Mouse (Mus musculus): ENCODE results near the gene Fbrsl1. TPM values are rescaled to one million over a fixed set of nuclear protein-coding genes. Genes with fewer than 3 reads are reported as not detected.

Gene Fbrsl1
- polyA plus RNA-seq, 1 experiment = 25.6 TPM

- Histone ChIP-seq H3K4me1 (ENCODE audit: control insufficient read depth, insufficient read depth, low read length) (no peaks in the 10 kb centered on the region), H3K27ac (ENCODE audit: control insufficient read depth, insufficient read depth, low read depth, low read length, poor library complexity) (no peak overlapping the region), H3K4me3 (replicated peaks; ENCODE audit: control insufficient read depth, low read depth, low read length) (no peak overlapping the region)
- WGBS = 74% methylated on average over 5 of the region's 5 CpGs
- TF ChIP-seq POLR2A (IDR thresholded peaks at IDR 0.05; ENCODE audit: borderline replicate concordance, control insufficient read depth, low read depth, low read length) (no peak), CTCF (IDR thresholded peaks at IDR 0.05; ENCODE audit: control insufficient read depth, insufficient read depth, low read length) (no peak)
Observed at GRCm38 (mm10) chr5:110486674-110487334, 38.5 kb upstream of the Fbrsl1 start.

GRCm38 (mm10) chr5:110484711-110485110 is 36.4 kb upstream of the Fbrsl1 start:
- 31% methylated on average over 3 of the region's 3 CpGs for WGBS
- Histone ChIP-seq H3K27ac (ENCODE audit: control insufficient read depth, insufficient read depth, low read depth, low read length, poor library complexity) (no peak overlapping the region), H3K4me1 (ENCODE audit: control insufficient read depth, insufficient read depth, low read length) (no peaks in the 10 kb centered on the region), H3K4me3 (replicated peaks; ENCODE audit: control insufficient read depth, low read depth, low read length) (no peak overlapping the region)
- TF ChIP-seq CTCF (IDR thresholded peaks at IDR 0.05; ENCODE audit: control insufficient read depth, insufficient read depth, low read length) (no peak), POLR2A (IDR thresholded peaks at IDR 0.05; ENCODE audit: borderline replicate concordance, control insufficient read depth, low read depth, low read length) (no peak)

- TF ChIP-seq POLR2A (IDR thresholded peaks at IDR 0.05; ENCODE audit: borderline replicate concordance, control insufficient read depth, low read depth, low read length) = no peak
- no peak for TF ChIP-seq CTCF (IDR thresholded peaks at IDR 0.05; ENCODE audit: control insufficient read depth, insufficient read depth, low read length)
- Histone ChIP-seq H3K4me1 (ENCODE audit: control insufficient read depth, insufficient read depth, low read length) (no peaks in the 10 kb centered on the region), H3K27ac (ENCODE audit: control insufficient read depth, insufficient read depth, low read depth, low read length, poor library complexity) (no peak overlapping the region), H3K4me3 (replicated peaks; ENCODE audit: control insufficient read depth, low read depth, low read length) (no peak overlapping the region)
- 2% methylated on average over 8 of the region's 8 CpGs for WGBS
Observed at GRCm38 (mm10) chr5:110479228-110479627, 30.9 kb upstream of the Fbrsl1 start.

GRCm38 (mm10) chr5:110474156-110474555 is 25.9 kb upstream of the Fbrsl1 start:
- Histone ChIP-seq H3K4me1 (ENCODE audit: control insufficient read depth, insufficient read depth, low read length) (no peaks in the 10 kb centered on the region), H3K27ac (ENCODE audit: control insufficient read depth, insufficient read depth, low read depth, low read length, poor library complexity) (no peak overlapping the region), H3K4me3 (replicated peaks; ENCODE audit: control insufficient read depth, low read depth, low read length) (no peak overlapping the region)
- no peak for TF ChIP-seq POLR2A (IDR thresholded peaks at IDR 0.05; ENCODE audit: borderline replicate concordance, control insufficient read depth, low read depth, low read length)
- no peak for TF ChIP-seq CTCF (IDR thresholded peaks at IDR 0.05; ENCODE audit: control insufficient read depth, insufficient read depth, low read length)
- 83% methylated on average over 11 of the region's 11 CpGs for WGBS

- H3K27ac ChIP-seq (ENCODE audit: control insufficient read depth, insufficient read depth, low read depth, low read length, poor library complexity) = no peak overlapping the region
- WGBS = 58% methylated on average over 1 of the region's 1 CpGs
- H3K4me1 ChIP-seq (ENCODE audit: control insufficient read depth, insufficient read depth, low read length) = no peaks in the 10 kb centered on the region
- no peak overlapping the region for H3K4me3 ChIP-seq (replicated peaks; ENCODE audit: control insufficient read depth, low read depth, low read length)
- TF ChIP-seq CTCF (IDR thresholded peaks at IDR 0.05; ENCODE audit: control insufficient read depth, insufficient read depth, low read length) (no peak), POLR2A (IDR thresholded peaks at IDR 0.05; ENCODE audit: borderline replicate concordance, control insufficient read depth, low read depth, low read length) (no peak)
Observed at GRCm38 (mm10) chr5:110472834-110473233, 24.5 kb upstream of the Fbrsl1 start.

GRCm38 (mm10) chr5:110471981-110472476 is 23.7 kb upstream of the Fbrsl1 start:
- WGBS = 78% methylated on average over 5 of the region's 5 CpGs
- Histone ChIP-seq H3K27ac (ENCODE audit: control insufficient read depth, insufficient read depth, low read depth, low read length, poor library complexity) (no peak overlapping the region), H3K4me1 (ENCODE audit: control insufficient read depth, insufficient read depth, low read length) (no peaks in the 10 kb centered on the region), H3K4me3 (replicated peaks; ENCODE audit: control insufficient read depth, low read depth, low read length) (no peak overlapping the region)
- no peak for TF ChIP-seq POLR2A (IDR thresholded peaks at IDR 0.05; ENCODE audit: borderline replicate concordance, control insufficient read depth, low read depth, low read length)
- no peak for TF ChIP-seq CTCF (IDR thresholded peaks at IDR 0.05; ENCODE audit: control insufficient read depth, insufficient read depth, low read length)

DNA sequence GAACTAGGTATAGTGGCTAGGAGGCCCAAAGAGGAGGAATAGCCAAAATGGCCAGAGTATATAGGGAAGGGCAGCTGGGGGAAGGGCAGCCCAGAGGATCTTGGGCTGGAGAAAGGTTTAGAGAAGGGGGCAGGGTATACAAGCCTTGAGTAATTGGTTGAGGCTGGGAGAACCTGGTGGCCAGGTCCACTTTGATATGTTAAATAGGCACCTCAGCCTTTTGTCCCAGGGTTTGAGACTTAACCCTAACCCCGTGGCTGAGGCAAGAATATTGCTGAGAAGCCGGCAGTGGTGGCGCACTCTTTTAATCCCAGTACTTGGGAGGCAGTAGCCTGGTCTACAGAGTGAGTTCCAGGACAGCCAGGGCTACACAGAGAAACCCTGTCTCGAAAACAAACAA is 23.0 kb upstream of the Fbrsl1 start:
- TF ChIP-seq CTCF (IDR thresholded peaks at IDR 0.05; ENCODE audit: control insufficient read depth, insufficient read depth, low read length) (no peak), POLR2A (IDR thresholded peaks at IDR 0.05; ENCODE audit: borderline replicate concordance, control insufficient read depth, low read depth, low read length) (no peak)
- 78% methylated on average over 4 of the region's 4 CpGs for WGBS
- Histone ChIP-seq H3K4me1 (ENCODE audit: control insufficient read depth, insufficient read depth, low read length) (no peaks in the 10 kb centered on the region), H3K4me3 (replicated peaks; ENCODE audit: control insufficient read depth, low read depth, low read length) (no peak overlapping the region), H3K27ac (ENCODE audit: control insufficient read depth, insufficient read depth, low read depth, low read length, poor library complexity) (no peak overlapping the region)

DNA sequence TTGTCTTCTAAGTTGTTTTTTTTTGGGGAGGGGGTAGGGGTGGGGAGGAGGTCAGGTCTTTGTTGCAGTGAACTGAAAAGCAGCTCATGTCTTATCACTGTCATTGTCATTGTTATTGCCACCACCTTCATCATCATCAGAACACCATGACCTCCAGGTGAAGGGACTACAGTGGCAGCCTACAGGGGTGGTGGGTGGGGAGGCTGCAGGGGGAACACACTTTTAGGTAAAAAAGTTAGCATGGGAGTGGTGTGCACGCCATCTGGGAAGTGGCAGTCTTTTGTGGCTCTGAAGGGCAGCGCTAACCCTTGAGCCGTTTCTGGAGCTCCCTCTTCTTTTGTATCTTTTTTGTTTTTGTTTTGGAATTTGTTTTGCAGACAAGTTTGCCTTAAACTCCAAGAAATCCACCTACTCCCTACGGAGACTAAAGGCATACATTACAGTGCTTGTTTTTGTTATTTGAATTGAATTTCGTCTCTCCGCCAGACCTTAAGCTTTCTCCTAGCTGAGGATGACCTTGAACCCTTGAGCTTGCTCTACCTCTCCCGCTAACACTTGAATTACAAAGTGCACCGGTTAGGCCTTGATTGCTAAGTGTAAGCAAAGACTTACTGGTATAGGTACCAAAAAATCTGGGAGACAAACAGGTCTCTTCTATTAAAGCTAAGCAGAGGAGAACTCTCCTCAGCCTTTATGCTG is 21.1 kb upstream of the Fbrsl1 start:
- TF ChIP-seq CTCF (IDR thresholded peaks at IDR 0.05; ENCODE audit: control insufficient read depth, insufficient read depth, low read length) (no peak), POLR2A (IDR thresholded peaks at IDR 0.05; ENCODE audit: borderline replicate concordance, control insufficient read depth, low read depth, low read length) (no peak)
- 83% methylated on average over 8 of the region's 8 CpGs for WGBS
- Histone ChIP-seq H3K4me3 (replicated peaks; ENCODE audit: control insufficient read depth, low read depth, low read length) (no peak overlapping the region), H3K4me1 (ENCODE audit: control insufficient read depth, insufficient read depth, low read length) (no peaks in the 10 kb centered on the region), H3K27ac (ENCODE audit: control insufficient read depth, insufficient read depth, low read depth, low read length, poor library complexity) (no peak overlapping the region)

All from bone marrow, adult 2 months (tissue).